Mouse (Mus musculus) G1E (cell line): ENCODE results near the gene Pofut2. TPM values are rescaled to one million over a fixed set of nuclear protein-coding genes. Genes with fewer than 3 reads are reported as not detected.

Source experiments
- ATAC-seq: 2 replicates; pipeline ENCODE4 v1.8.0; 2016; ENCODE audit warnings: mild to moderate bottlenecking; ENCODE audit not compliant: insufficient number of reproducible peaks, poor library complexity, low FRiP score, severe bottlenecking; ENCODE audit errors: extremely low read depth
- DNase-seq: peaks from one replicate; pipeline ENCODE4 v3.0.0; 2012; ENCODE audit warnings: low spot score
- H3K27me3 ChIP-seq: 2 replicates; pipeline ENCODE4 v1.6.1; 2012; ENCODE audit warnings: mild to moderate bottlenecking, low read length, inconsistent platforms; ENCODE audit not compliant: insufficient read depth
- H3K36me3 ChIP-seq: replicated peaks from 2 replicates; pipeline ENCODE3; 2012; ENCODE audit warnings: mild to moderate bottlenecking, inconsistent platforms
- H3K4me1 ChIP-seq: 2 replicates; pipeline ENCODE4 v1.6.1; 2012; ENCODE audit warnings: low read depth, low read length, inconsistent platforms, mixed read lengths; ENCODE audit not compliant: insufficient read depth
- H3K4me3 ChIP-seq: 2 replicates; pipeline ENCODE4 v1.5.1; 2012; ENCODE audit warnings: low read depth, mild to moderate bottlenecking, inconsistent platforms, low read length, moderate library complexity, mixed read lengths
- H3K9me3 ChIP-seq: replicated peaks from 2 replicates; pipeline ENCODE4 v1.6.1; 2012; ENCODE audit warnings: inconsistent platforms
- CTCF ChIP-seq: IDR thresholded peaks from 2 replicates; pipeline ENCODE4 v1.5.1; 2012; ENCODE audit warnings: low read depth, low read length, inconsistent platforms, mixed read lengths
- GATA1 ChIP-seq: IDR thresholded peaks from 2 replicates; pipeline ENCODE4 v1.6.1; 2012; ENCODE audit warnings: borderline replicate concordance, low read length, inconsistent platforms, mixed read lengths
- GATA2 ChIP-seq: IDR thresholded peaks from 2 replicates; pipeline ENCODE4 v1.6.1; 2012; ENCODE audit warnings: low read depth, low read length, inconsistent platforms, borderline replicate concordance
- POLR2AphosphoS5 ChIP-seq: IDR thresholded peaks from 2 replicates; pipeline ENCODE4 v1.6.1; 2012; ENCODE audit warnings: low read depth, low read length, inconsistent platforms; ENCODE audit not compliant: insufficient replicate concordance
- TAL1 ChIP-seq: conservative IDR thresholded peaks from 2 replicates; pipeline ENCODE4 v1.6.1; 2012; ENCODE audit warnings: low read depth, low read length, inconsistent platforms, mixed read lengths
- polyA plus RNA-seq: library from polyadenylated mRNA; stranded (reverse); fragments of >175 nt; gene quantifications from 2 replicates; pipeline ENCODE4 v1.2.3, GENCODE M21; 2012
- total RNA-seq, 2 experiments: library from RNA; stranded (forward) in 1 of 2; stranded (reverse) in 1 of 2; fragments of 200-1000 nt in 1 of 2; fragments of >200 nt in 1 of 2; fragmentation: Nextera tagmentation in 1 of 2; gene quantifications; 2 replicates each; pipeline ENCODE4 v1.2.3; 2014 to 2017

Pofut2 gene
- total and polyA plus RNA-seq, 3 experiments = 17.6 to 55.7 (median 31.3) TPM

GRCm38 (mm10) chr10:77240764-77241163 is 18.3 kb upstream of the Pofut2 start:
- H3K4me1 ChIP-seq = peaks cover 29% of the 10 kb centered on the region
- DNase-seq (no peak), ATAC-seq (no peak)
- H3K4me3 ChIP-seq = no peak overlapping the region
- H3K36me3 ChIP-seq = peaks cover 7% of the 10 kb centered on the region
- H3K9me3 ChIP-seq = peaks cover 6% of the 10 kb centered on the region
- H3K27me3 ChIP-seq = peaks cover 14% of the 10 kb centered on the region
- no peak for TF ChIP-seq POLR2AphosphoS5
- TF ChIP-seq TAL1 = no peak
- no peak for TF ChIP-seq GATA1
- TF ChIP-seq CTCF = no peak
- TF ChIP-seq GATA2 = no peak

- no peak for ATAC-seq
- Histone ChIP-seq H3K27me3 (peaks cover 27% of the 10 kb centered on the region), H3K4me1 (peaks cover 36% of the 10 kb centered on the region), H3K9me3 (0 out of 2 replicates have a peak, but pooled peaks cover 2% of the 10 kb centered on the region), H3K4me3 (no peak overlapping the region), H3K36me3 (peaks cover 3% of the 10 kb centered on the region)
- DNase-seq = no peak
- TF ChIP-seq GATA1 (no peak), GATA2 (no peak), TAL1 (no peak), POLR2AphosphoS5 (no peak), CTCF (no peak)
These were observed 16.6 kb upstream of the Pofut2 start for GRCm38 (mm10) chr10:77242396-77242795.

GRCm38 (mm10) chr10:77242871-77243270 is 16.1 kb upstream of the Pofut2 start:
- peaks cover 32% of the 10 kb centered on the region for H3K27me3 ChIP-seq
- TF ChIP-seq CTCF (no peak), GATA2 (no peak), POLR2AphosphoS5 (no peak), TAL1 (no peak), GATA1 (no peak)
- ATAC-seq = no peak
- H3K9me3 ChIP-seq = 0 out of 2 replicates have a peak, but pooled peaks cover 2% of the 10 kb centered on the region
- peaks cover 2% of the 10 kb centered on the region for H3K36me3 ChIP-seq
- H3K4me1 ChIP-seq = peaks cover 32% of the 10 kb centered on the region
- no peak overlapping the region for H3K4me3 ChIP-seq
- DNase-seq = no peak

- no peak for ATAC-seq
- Histone ChIP-seq H3K4me1 (peaks cover 27% of the 10 kb centered on the region), H3K4me3 (no peak overlapping the region), H3K27me3 (peaks cover 36% of the 10 kb centered on the region), H3K36me3 (peaks cover 2% of the 10 kb centered on the region), H3K9me3 (0 out of 2 replicates have a peak, but pooled peaks cover 2% of the 10 kb centered on the region)
- TF ChIP-seq CTCF = no peak
- no peak for DNase-seq
These were observed 15.4 kb upstream of the Pofut2 start for GRCm38 (mm10) chr10:77243572-77244161.

- Histone ChIP-seq H3K9me3 (0 out of 2 replicates have a peak, but pooled peaks cover 2% of the 10 kb centered on the region), H3K36me3 (peaks cover 2% of the 10 kb centered on the region), H3K4me3 (no peak overlapping the region), H3K27me3 (peaks cover 36% of the 10 kb centered on the region), H3K4me1 (peaks cover 28% of the 10 kb centered on the region)
- TF ChIP-seq GATA1 (no peak), GATA2 (no peak), TAL1 (no peak), POLR2AphosphoS5 (no peak), CTCF (no peak)
- no peak for ATAC-seq
- DNase-seq = no peak
These were observed 14.2 kb upstream of the Pofut2 start for GRCm38 (mm10) chr10:77244777-77245176.

- Histone ChIP-seq H3K9me3 (no peaks in the 10 kb centered on the region), H3K36me3 (no peaks in the 10 kb centered on the region), H3K27me3 (peaks cover 42% of the 10 kb centered on the region), H3K4me3 (no peak overlapping the region), H3K4me1 (peaks cover 47% of the 10 kb centered on the region)
- TF ChIP-seq GATA1 (no peak), POLR2AphosphoS5 (no peak), TAL1 (no peak)
- DNase-seq = no peak
- no peak for ATAC-seq
These were observed 12.0 kb upstream of the Pofut2 start for GRCm38 (mm10) chr10:77247048-77247447.

- Histone ChIP-seq H3K4me1 (peaks cover 53% of the 10 kb centered on the region), H3K27me3 (peaks cover 42% of the 10 kb centered on the region), H3K9me3 (no peaks in the 10 kb centered on the region), H3K4me3 (no peak overlapping the region), H3K36me3 (no peaks in the 10 kb centered on the region)
- TF ChIP-seq CTCF (no peak), POLR2AphosphoS5 (no peak), GATA1 (no peak), GATA2 (no peak), TAL1 (no peak)
- ATAC-seq (no peak), DNase-seq (no peak)
These were observed 11.3 kb upstream of the Pofut2 start for GRCm38 (mm10) chr10:77247707-77248106.
